Mouse (Mus musculus) c-Kit-positive CD71-positive TER-119-negative erythroid progenitor cells, embryonic 14.5 days (primary cell): ENCODE measurements around the gene Gm10053.

Experiments used
- DNase-seq: peaks from one replicate; pipeline ENCODE4 v3.0.0-alpha.2; 2013; ENCODE audit warnings: low read depth

The Gm10053 gene

DNA sequence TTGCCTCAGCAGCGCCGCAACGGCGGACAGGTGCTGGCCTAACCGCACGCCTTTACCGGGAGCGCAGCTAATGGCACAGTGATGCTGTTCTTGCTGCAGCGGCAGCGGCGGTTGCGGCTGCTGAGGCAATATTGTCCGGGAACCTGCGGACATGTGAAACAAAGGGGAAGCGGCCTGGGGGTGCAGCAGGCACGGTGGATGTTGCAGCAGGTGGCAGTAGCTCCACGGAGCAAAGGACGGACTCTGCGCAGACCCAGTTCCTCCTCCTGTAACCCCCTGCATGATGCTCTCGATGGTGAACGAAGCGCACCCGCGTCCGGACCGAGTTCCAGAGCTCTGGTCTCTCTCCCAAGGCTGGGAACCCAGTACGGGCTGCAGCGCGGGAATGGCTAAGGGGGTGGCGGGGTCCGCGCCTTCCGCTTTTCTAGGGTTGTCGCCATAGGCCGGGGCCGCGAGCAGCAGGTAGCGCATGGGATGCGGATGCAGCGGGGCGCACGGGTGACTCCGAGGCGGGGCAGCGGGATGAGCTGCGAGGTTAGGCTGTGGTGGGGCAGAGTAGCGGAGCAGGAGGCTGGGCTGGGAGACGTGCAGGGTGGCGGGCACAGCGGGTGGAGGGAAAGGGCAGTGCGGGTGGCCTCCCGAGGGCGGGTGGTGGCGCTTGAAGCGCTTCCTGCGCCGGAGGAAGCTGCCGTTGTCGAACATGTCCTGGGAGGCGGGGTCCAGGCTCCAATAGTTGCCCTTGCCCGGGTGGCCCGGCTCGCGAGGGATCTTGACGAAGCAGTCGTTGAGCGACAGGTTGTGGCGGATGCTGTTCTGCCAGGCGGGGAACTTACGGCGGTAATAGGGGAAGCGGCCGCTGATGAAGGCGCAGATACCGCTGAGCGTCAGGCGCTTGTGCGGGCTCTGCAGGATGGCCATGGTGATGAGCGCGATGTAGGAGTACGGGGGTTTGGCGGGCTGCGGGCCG lies 24.4 kb downstream of the Gm10053 start:
- DNase-seq = no peak

DNA sequence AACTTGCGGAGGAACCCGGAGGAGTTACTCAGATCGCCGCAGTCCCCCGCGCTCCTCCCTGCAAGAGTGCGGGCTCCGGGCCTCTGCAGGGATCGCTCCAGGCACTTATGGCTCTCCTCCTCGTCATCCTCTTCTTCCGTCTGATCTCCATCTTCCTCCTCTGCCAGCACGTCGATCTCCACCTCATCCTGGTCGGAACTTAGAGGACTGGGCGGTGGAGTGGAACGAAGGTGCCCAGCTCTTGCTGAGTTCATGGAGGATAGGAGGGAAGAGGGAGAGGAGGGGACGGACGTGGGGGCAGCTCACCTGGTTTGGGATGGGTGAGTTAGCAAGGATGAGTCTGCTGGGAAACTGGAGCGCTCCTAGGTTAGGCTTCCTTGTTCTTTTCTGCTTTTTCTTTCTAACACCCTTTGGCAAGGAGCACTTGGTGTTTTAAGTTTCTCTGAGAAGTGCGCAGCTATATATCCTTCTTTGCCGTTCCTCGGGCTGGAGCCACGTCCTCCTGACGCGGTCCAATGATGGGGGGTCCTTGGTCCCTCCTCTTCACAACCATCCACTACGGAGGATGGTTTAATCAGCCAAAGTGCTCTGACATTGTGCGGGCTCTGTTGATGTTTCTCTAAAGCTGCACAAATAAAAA lies 25.2 kb downstream of the Gm10053 start, which contains the start of gene Foxd4:
Foxd4 (minus strand) TSS at position 617 of the 640 bp plus-strand sequence.
- DNase-seq = no peak

DNA sequence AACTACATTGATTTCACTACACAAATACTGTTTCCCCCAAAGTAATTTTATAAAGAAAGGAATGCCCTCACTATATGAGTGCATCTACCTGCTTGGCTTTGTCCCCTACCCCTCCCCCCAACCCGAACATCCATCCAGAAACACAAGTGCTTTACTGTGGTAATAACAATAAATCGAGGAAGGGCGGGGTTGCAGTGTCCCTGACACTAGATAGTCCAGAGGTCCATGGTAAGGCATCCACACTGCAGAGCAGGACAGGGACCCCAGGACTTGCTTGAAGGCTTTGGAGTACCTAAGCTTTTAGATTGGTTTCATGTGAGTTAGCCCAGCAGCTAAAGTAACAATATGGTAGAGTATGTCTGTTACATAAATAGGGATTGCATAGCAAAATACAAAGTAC lies 26.2 kb downstream of the Gm10053 start:
- DNase-seq = no peak

DNA sequence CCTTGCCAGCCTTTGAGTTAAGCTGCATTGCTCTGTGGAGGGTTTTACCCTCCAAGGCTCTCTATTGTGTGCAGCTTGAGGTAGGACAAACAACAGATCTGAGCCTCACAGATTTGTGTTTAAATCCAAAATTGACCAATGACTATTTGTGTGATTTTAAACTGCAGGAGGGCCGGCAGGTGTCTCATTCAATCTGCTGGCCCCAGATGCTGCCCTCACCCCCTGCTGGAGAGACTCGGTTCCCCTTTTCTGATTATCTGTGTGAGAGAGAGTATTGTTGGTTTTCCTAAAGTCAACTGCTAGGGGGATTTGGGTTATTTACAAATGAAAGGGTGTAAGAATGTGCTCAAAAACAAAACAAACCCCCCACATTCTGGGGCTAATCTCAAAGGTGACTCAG lies 26.8 kb downstream of the Gm10053 start:
- DNase-seq = no peak

GRCm38 (mm10) chr19:24902821-24903220 lies 27.3 kb downstream of the Gm10053 start:
- no peak for DNase-seq

DNA sequence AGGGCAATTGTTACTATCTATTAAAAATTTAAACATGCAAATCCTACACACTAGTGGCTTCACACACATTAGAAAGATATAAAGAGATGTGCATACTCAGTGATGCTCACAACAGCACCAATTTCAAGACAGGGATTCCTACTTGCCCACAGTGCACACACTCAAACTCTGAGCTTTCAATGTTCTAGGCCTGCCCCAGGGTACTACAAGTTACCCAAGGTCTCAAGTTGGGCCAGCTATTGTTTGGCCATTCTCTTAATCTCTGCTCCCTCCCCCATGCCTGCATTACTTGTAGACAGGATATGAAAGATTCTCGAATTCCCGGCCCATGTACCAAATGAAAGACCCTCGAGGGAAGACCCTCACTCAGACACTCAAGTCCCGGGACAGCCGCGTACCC lies 32.2 kb downstream of the Gm10053 start:
- DNase-seq = no peak

- no peak for DNase-seq
Measured at GRCm38 (mm10) chr19:24908385-24909155, 33.1 kb downstream of the Gm10053 start.

- no peak for DNase-seq
Measured at GRCm38 (mm10) chr19:24920866-24921265, 45.4 kb downstream of the Gm10053 start.
